Mouse (Mus musculus) testis, adult 2 months (tissue): ENCODE measurements around the gene Sept6. TPM values are rescaled to one million over a fixed set of nuclear protein-coding genes. Genes with fewer than 3 reads are reported as not detected.

Experiments used
- H3K27ac ChIP-seq: fragments of 200-500 bp; 2 replicates; pipeline ENCODE4 v1.5.1; 2012; ENCODE audit warnings: low read depth, low read length; ENCODE audit not compliant: control insufficient read depth, insufficient read depth
- H3K27me3 ChIP-seq: fragments of 200-500 bp; 2 replicates; pipeline ENCODE4 v1.6.1; 2012; ENCODE audit warnings: mild to moderate bottlenecking, low read length, moderate library complexity; ENCODE audit not compliant: control insufficient read depth, insufficient read depth
- H3K36me3 ChIP-seq: fragments of 200-500 bp; 2 replicates; pipeline ENCODE4 v1.6.1; 2012; ENCODE audit warnings: mild to moderate bottlenecking, low read length; ENCODE audit not compliant: control insufficient read depth, insufficient read depth
- H3K4me1 ChIP-seq: fragments of 200-500 bp; 2 replicates; pipeline ENCODE4 v1.6.1; 2012; ENCODE audit warnings: low read length; ENCODE audit not compliant: control insufficient read depth, insufficient read depth
- H3K4me3 ChIP-seq: fragments of 200-500 bp; 2 replicates; pipeline ENCODE4 v1.5.1; 2012; ENCODE audit warnings: low read depth, mild to moderate bottlenecking, low read length, moderate library complexity, mixed read lengths; ENCODE audit not compliant: control insufficient read depth
- CTCF ChIP-seq: fragments of 200-500 bp; IDR thresholded peaks from 2 replicates; pipeline ENCODE4 v1.5.1; 2012; ENCODE audit warnings: low read depth, mild to moderate bottlenecking, inconsistent platforms, low read length, moderate library complexity; ENCODE audit not compliant: control insufficient read depth, insufficient read depth, insufficient replicate concordance
- POLR2A ChIP-seq: fragments of 200-500 bp; IDR thresholded peaks from 2 replicates; pipeline ENCODE4 v1.6.1; 2012; ENCODE audit warnings: low read depth, mild to moderate bottlenecking, inconsistent platforms, low read length, moderate library complexity; ENCODE audit not compliant: control insufficient read depth
- polyA plus RNA-seq: library from polyadenylated mRNA; depleted of rRNA; stranded (reverse); fragments of >200 nt; gene quantifications from 2 replicates; pipeline ENCODE4 v1.2.3, GENCODE M21; 2012; rRNA removed

Sept6 gene
- polyA plus RNA-seq, 1 experiment = 17.9 TPM

DNA sequence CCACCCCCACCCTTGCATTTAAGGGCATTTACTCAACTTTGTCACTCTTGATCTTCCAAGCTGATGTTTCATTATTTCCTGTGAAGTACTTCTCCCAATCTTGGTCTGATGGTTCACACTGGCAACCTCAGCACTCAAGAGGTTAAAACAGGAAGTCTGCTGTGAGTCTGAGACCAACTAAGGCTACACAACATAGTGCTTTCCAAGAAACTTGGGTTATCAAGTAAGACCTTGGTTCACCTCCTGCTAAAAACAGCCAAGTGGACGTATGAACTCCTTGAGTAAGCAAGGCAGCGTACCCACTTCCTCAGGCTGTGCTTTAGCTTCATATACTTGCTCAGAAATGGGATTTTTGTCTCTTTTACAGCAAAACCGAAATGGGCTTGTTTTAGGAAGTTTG, 121.2 kb downstream of the Sept6 start:
- H3K27me3 ChIP-seq = no peaks in the 10 kb centered on the region

GRCm38 (mm10) chrX:36864609-36865328, 126.8 kb downstream of the Sept6 start:
- Histone ChIP-seq H3K4me3 (peak overlapping the region; percentile 17; the same call in 1 of the 2 replicates), H3K27me3 (no peaks in the 10 kb centered on the region), H3K27ac (no peak overlapping the region; the same call in 1 of the 2 replicates), H3K4me1 (no peaks in the 10 kb centered on the region), H3K36me3 (no peaks in the 10 kb centered on the region)
- TF ChIP-seq POLR2A (no peak), CTCF (no peak)

More for the DNA sequence above, 121.2 kb downstream of the Sept6 start:
- Histone ChIP-seq H3K27ac (no peak overlapping the region), H3K4me3 (no peak overlapping the region), H3K4me1 (no peaks in the 10 kb centered on the region; the same call in 1 of the 2 replicates), H3K36me3 (no peaks in the 10 kb centered on the region)
- TF ChIP-seq POLR2A (no peak), CTCF (no peak)

DNA sequence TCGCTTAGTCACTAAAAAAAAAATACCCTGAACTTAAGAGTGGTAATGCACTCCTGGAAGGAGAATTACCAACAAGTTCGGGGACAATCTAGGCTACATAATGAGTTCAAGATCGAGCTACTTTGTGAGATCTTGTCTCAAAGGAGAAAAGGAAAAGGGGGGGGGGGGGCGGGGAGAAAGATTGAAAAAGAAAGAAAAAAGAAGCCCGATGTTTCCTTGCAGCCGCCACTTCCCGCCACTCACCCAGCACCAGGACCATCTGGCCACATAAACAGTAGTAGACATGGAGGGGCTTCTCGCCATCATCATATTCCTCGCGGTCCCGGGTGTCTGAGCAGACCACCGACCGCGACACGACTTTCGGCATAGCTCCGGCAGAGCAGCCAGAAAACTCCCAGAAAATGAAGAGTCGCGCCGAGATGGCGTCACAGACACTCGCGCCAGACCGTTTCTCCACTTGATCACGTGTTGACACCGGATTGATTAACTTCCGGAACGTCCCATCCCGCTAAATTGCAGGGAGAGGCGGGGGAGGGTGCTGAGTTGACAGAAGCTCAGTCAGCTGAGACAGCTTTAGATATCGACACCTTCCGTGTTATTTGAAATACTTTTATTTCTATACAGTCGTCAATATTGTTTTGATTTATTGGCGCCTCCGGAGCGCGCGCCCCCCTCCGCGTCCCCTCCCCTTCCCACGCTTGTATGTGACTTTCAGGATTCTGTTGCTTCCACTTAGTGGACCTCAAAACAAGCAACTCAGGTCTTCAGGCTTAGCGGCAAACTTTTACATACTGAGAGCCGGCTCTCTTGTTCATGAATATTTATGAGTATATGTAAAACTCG, 127.6 kb downstream of the Sept6 start:
- Histone ChIP-seq H3K4me1 (no peaks in the 10 kb centered on the region), H3K27me3 (no peaks in the 10 kb centered on the region), H3K4me3 (peak overlapping the region; percentile 87), H3K36me3 (no peaks in the 10 kb centered on the region), H3K27ac (peak overlapping the region; percentile 68)
- TF ChIP-seq CTCF (no peak), POLR2A (no peak)

Other genes with a start within 250 kb of the Sept6 start
- 2.7 and 2.8 TPM in 2 replicates for gene Slc25a43, start 248.1 kb downstream of the Sept6 start, polyA plus RNA-seq
- gene Slc25a5, start 196.1 kb downstream of the Sept6 start, polyA plus RNA-seq = 62.9 and 65.1 TPM in 2 replicates
- gene Ube2a, start 117.9 kb downstream of the Sept6 start, polyA plus RNA-seq = 20.6 and 25.4 TPM in 2 replicates
- gene C330007P06Rik, start 117.7 kb downstream of the Sept6 start, polyA plus RNA-seq = 3.7 and 4.7 TPM in 2 replicates
- gene Nkrf, start 88.9 kb downstream of the Sept6 start, polyA plus RNA-seq = 0.54 and 0.61 TPM in 2 replicates
- gene Sowahd, start 57.1 kb upstream of the Sept6 start, polyA plus RNA-seq = 2.3 and 2.9 TPM in 2 replicates
- 15.2 and 19.2 TPM in 2 replicates for gene Rpl39, start 93.6 kb upstream of the Sept6 start, polyA plus RNA-seq
- gene Upf3b, start 118.5 kb upstream of the Sept6 start, polyA plus RNA-seq = 5.1 and 5.2 TPM in 2 replicates
- 0.22 and 0.41 TPM in 2 replicates for gene Nkap, start 135.0 kb upstream of the Sept6 start, polyA plus RNA-seq
- gene Akap14, start 177.0 kb upstream of the Sept6 start, polyA plus RNA-seq = 6.2 and 8.0 TPM in 2 replicates
- 154 and 156 TPM in 2 replicates for gene Ndufa1, start 199.4 kb upstream of the Sept6 start, polyA plus RNA-seq
- 0.13 and 0.32 TPM in 2 replicates for gene Rnf113a1, start 199.5 kb upstream of the Sept6 start, polyA plus RNA-seq
- gene Gm9, start 219.2 kb upstream of the Sept6 start, polyA plus RNA-seq = 9.4 and 11.8 TPM in 2 replicates
- 0.73 and 0.77 TPM in 2 replicates for gene Rhox1, start 230.5 kb upstream of the Sept6 start, polyA plus RNA-seq